ENCODE assay signal across 20 mouse cellular contexts in genomic region chr16:30081498-30081897, GRCm38 (mm10). TPM values are rescaled to one million over a fixed set of nuclear protein-coding genes. Genes with fewer than 3 reads are reported as not detected.
A peak's percentile ranks its signal among the peaks of the same experiment; 100 is the strongest.
DNase-seq lines count a peak whose midpoint lies in the region; ATAC-seq and TF ChIP-seq lines count a peak whose summit lies in the region.
"Had no signal": no experiment of that assay in that cellular context is flagged by ENCODE, and none has a peak within 500 bp of the region (broad histone marks: within the 10 kb centered on the region; RNA-seq: fewer than 3 reads in every experiment).

No protein-coding gene starts in this region.

- peak overlapping the region; percentile 83 for H3K27ac ChIP-seq in kidney, embryonic 15.5 days
- peak overlapping the region; percentile 46; the same call in 1 of the 2 replicates for H3K27ac ChIP-seq in ES-Bruce4 (ENCODE audit: insufficient read depth, low read length)
- H3K27ac ChIP-seq in embryonic facial prominence, embryonic 10.5 days (replicated peaks) = peak overlapping the region; percentile 49; the same call in 1 of the 2 replicates
- H3K27ac ChIP-seq: forebrain, embryonic 12.5 days; macrophage; midbrain, embryonic 10.5 days had no signal

- intact Hi-C loops in left cerebral cortex, postnatal 4 days (cut with DNase I) = no loop called here

- H3K36me3 ChIP-seq in kidney, embryonic 15.5 days = no peaks in the 10 kb centered on the region
- no peaks in the 10 kb centered on the region for H3K36me3 ChIP-seq in ES-Bruce4 (ENCODE audit: control insufficient read depth, insufficient read depth, low read length, poor library complexity, severe bottlenecking)
- no peaks in the 10 kb centered on the region for H3K36me3 ChIP-seq in embryonic facial prominence, embryonic 10.5 days (replicated peaks)
- H3K36me3 ChIP-seq: forebrain, embryonic 12.5 days; midbrain, embryonic 10.5 days had no signal

- WGBS in kidney, embryonic 15.5 days = 29% methylated on average over 4 of the region's 4 CpGs
- WGBS in embryonic facial prominence, embryonic 10.5 days = 52% methylated on average over 4 of the region's 4 CpGs

- 0 out of 2 replicates have a peak, but pooled peaks cover 7% of the 10 kb centered on the region for H3K27me3 ChIP-seq in kidney, embryonic 15.5 days
- no peaks in the 10 kb centered on the region for H3K27me3 ChIP-seq in ES-Bruce4 (ENCODE audit: control insufficient read depth, insufficient read depth, low read length, poor library complexity, severe bottlenecking)
- H3K27me3 ChIP-seq in embryonic facial prominence, embryonic 10.5 days (replicated peaks; ENCODE audit: low read depth, poor library complexity, severe bottlenecking) = peaks cover 27% of the 10 kb centered on the region

- TF ChIP-seq CTCF in ES-Bruce4 (IDR thresholded peaks at IDR 0.05; ENCODE audit: low read depth, low read length) = no peak

- no peak for TF ChIP-seq POLR2A in ES-Bruce4 (IDR thresholded peaks at IDR 0.05; ENCODE audit: insufficient read depth, low read length)

- TF ChIP-seq EP300 in ES-Bruce4 (IDR thresholded peaks at IDR 0.05; ENCODE audit: insufficient read depth, low read depth, low read length) = no peak

- ATAC-seq in kidney, embryonic 15.5 days (replicated peaks; ENCODE audit: low FRiP score) = no peak
- ATAC-seq: hindbrain, embryonic 16.5 days; lung, postnatal 0 days; midbrain, embryonic 16.5 days had no signal

- 0 out of 2 replicates have a peak overlapping the region, but pooled peaks have one; percentile 0 for H3K9ac ChIP-seq in kidney, embryonic 15.5 days
- no peak overlapping the region for H3K9ac ChIP-seq in ES-Bruce4 (ENCODE audit: low read depth, poor library complexity, severe bottlenecking)
- H3K9ac ChIP-seq: forebrain, embryonic 12.5 days had no signal

- H3K4me1 ChIP-seq in kidney, embryonic 15.5 days = peaks cover 41% of the 10 kb centered on the region
- H3K4me1 ChIP-seq in ES-Bruce4 (ENCODE audit: control insufficient read depth, insufficient read depth, low read length) = peaks cover 7% of the 10 kb centered on the region
- H3K4me1 ChIP-seq in embryonic facial prominence, embryonic 10.5 days = peaks cover 30% of the 10 kb centered on the region
- H3K4me1 ChIP-seq: forebrain, embryonic 12.5 days had no signal

- H3K9me3 ChIP-seq in kidney, embryonic 15.5 days (replicated peaks) = no peaks in the 10 kb centered on the region
- H3K9me3 ChIP-seq in ES-Bruce4 (replicated peaks; ENCODE audit: control insufficient read depth, insufficient read depth, low read length, poor library complexity, severe bottlenecking) = no peaks in the 10 kb centered on the region
- H3K9me3 ChIP-seq in embryonic facial prominence, embryonic 10.5 days = no peaks in the 10 kb centered on the region; the same call in 1 of the 2 replicates
- H3K9me3 ChIP-seq: forebrain, embryonic 12.5 days; midbrain, embryonic 10.5 days had no signal

- DNase-seq in adrenal gland, adult 2 months = peak; percentile 72
- DNase-seq in adrenal gland, postnatal 4 days (ENCODE audit: low spot score in 2 of 2) = no peak
- no peak for DNase-seq in kidney, postnatal 14 days
- DNase-seq in embryonic facial prominence, embryonic 10.5 days (ENCODE audit: low spot score) = no peak
- no peak for DNase-seq in left cerebral cortex, postnatal 4 days
- DNase-seq in adipocyte (ENCODE audit: low spot score) = no peak
- DNase-seq: cerebellum, adult 11 months; cerebellum, adult 9-11 months; kidney, adult 18-20 months; thymus, adult 2 months; thymus, postnatal 4 days had no signal

- no peak overlapping the region for H3K4me2 ChIP-seq in kidney, embryonic 15.5 days
- H3K4me2 ChIP-seq: forebrain, embryonic 12.5 days had no signal

- H3K4me3 ChIP-seq in kidney, embryonic 15.5 days (replicated peaks) = no peak overlapping the region
- no peak overlapping the region for H3K4me3 ChIP-seq in ES-Bruce4 (ENCODE audit: low read depth, low read length)
- no peak overlapping the region for H3K4me3 ChIP-seq in embryonic facial prominence, embryonic 10.5 days
- H3K4me3 ChIP-seq: forebrain, embryonic 12.5 days; midbrain, embryonic 10.5 days; myocyte had no signal

RNA-seq across cellular contexts. Expression of gene Hes1, which starts 17.3 kb away (rescaled TPM):
- total RNA-seq in adrenal gland, adult 2 months (2021) = 10 to 100 TPM; 13.3 to 40.9 TPM
- polyA plus RNA-seq in adrenal gland, adult 2 months (2012; rRNA removed) = 199 and 336 TPM in 2 replicates
- 10 to 100 TPM; 31.4 to 39.1 TPM for total RNA-seq in adrenal gland, postnatal 4 days (2021)
- polyA plus RNA-seq in kidney, embryonic 15.5 days (2015; fragmentation: Nextera tagmentation; extraction: Ambion mirVana) = 57.4 and 63.3 TPM in 2 replicates
- 37.8 and 41.0 TPM in 2 replicates for polyA plus RNA-seq in ES-Bruce4 (2011; ENCODE audit: insufficient read depth, insufficient read length, low read depth, missing spikeins)
- 43.3 and 47.2 TPM in 2 replicates for polyA plus RNA-seq in embryonic facial prominence, embryonic 10.5 days (2016; fragmentation: Nextera tagmentation; extraction: Ambion mirVana)
- 10 to 100 TPM; 15.9 to 19.1 TPM for total RNA-seq in left cerebral cortex, postnatal 4 days (2021)
- polyA plus RNA-seq: macrophage had no signal
